Mouse (Mus musculus) MEL (cell line): ENCODE measurements around the gene Tsc22d3. TPM values are rescaled to one million over a fixed set of nuclear protein-coding genes. Genes with fewer than 3 reads are reported as not detected.

Experiments
- DNase-seq: peaks from one replicate; pipeline ENCODE4 v3.0.0; 2011; ENCODE audit warnings: low read depth, low spot score
- H3K27ac ChIP-seq: 2 replicates; pipeline ENCODE4 v1.5.1; 2012; ENCODE audit warnings: low read depth, mild to moderate bottlenecking, control low read depth, low read length, moderate library complexity; ENCODE audit not compliant: control insufficient read depth
- H3K27me3 ChIP-seq, 2 experiments: fragments of 150-350 bp in 1 of 2; sonication (generic) in 1 of 2; 2 replicates each; pipeline ENCODE4 v1.6.1; 2012; ENCODE audit warnings: low read length in 2 of 2, mild to moderate bottlenecking in 2 of 2, improper control_type of control experiment in 1 of 2, moderate library complexity in 1 of 2; ENCODE audit not compliant: insufficient read depth in 2 of 2, control insufficient read depth in 1 of 2
- H3K36me3 ChIP-seq, 2 experiments: 2 replicates each; pipeline ENCODE4 v1.6.1; 2012 to 2014; ENCODE audit warnings: low read length in 2 of 2, improper control_type of control experiment in 1 of 2, inconsistent platforms in 1 of 2, mild to moderate bottlenecking in 1 of 2; ENCODE audit not compliant: insufficient read depth in 2 of 2, control insufficient read depth in 1 of 2
- H3K4me1 ChIP-seq, 2 experiments: fragments of 150-350 bp in 1 of 2; sonication (generic) in 1 of 2; 2 replicates each; pipeline ENCODE4 v1.6.1; 2012; ENCODE audit warnings: low read length in 2 of 2, improper control_type of control experiment in 1 of 2, mild to moderate bottlenecking in 1 of 2; ENCODE audit not compliant: insufficient read depth in 2 of 2, control insufficient read depth in 1 of 2
- H3K4me3 ChIP-seq, 2 experiments: fragments of 150-350 bp in 1 of 2; sonication (generic) in 1 of 2; 2 replicates each; pipeline ENCODE4 v1.5.1; 2012; ENCODE audit warnings: low read depth in 2 of 2, low read length in 2 of 2, mild to moderate bottlenecking in 2 of 2, moderate library complexity in 2 of 2, control low read depth in 1 of 2, improper control_type of control experiment in 1 of 2; ENCODE audit not compliant: control insufficient read depth in 1 of 2, insufficient read depth in 1 of 2
- H3K79me2 ChIP-seq: 2 replicates; pipeline ENCODE4 v1.6.1; 2012; ENCODE audit warnings: mild to moderate bottlenecking, low read length, moderate library complexity; ENCODE audit not compliant: control insufficient read depth, poor library complexity, insufficient read depth
- H3K9ac ChIP-seq: 2 replicates; pipeline ENCODE4 v1.6.1; 2012; ENCODE audit warnings: low read depth, mild to moderate bottlenecking, control low read depth, low read length, moderate library complexity; ENCODE audit not compliant: control insufficient read depth, poor library complexity, severe bottlenecking
- H3K9me3 ChIP-seq: fragments of 150-350 bp; sonication (generic); replicated peaks from 2 replicates; pipeline ENCODE4 v1.6.1; 2012; ENCODE audit warnings: mild to moderate bottlenecking, low read length, improper control_type of control experiment, moderate library complexity; ENCODE audit not compliant: insufficient read depth
- BHLHE40 ChIP-seq: IDR thresholded peaks from 2 replicates; pipeline ENCODE4 v1.6.1; 2012; ENCODE audit warnings: low read depth, mild to moderate bottlenecking, inconsistent platforms, low read length, improper control_type of control experiment, borderline replicate concordance
- CHD1 ChIP-seq: IDR thresholded peaks from 2 replicates; pipeline ENCODE4 v1.6.1; 2012; ENCODE audit warnings: low read depth, mild to moderate bottlenecking, inconsistent platforms, low read length, improper control_type of control experiment
- CHD2 ChIP-seq: IDR thresholded peaks from 2 replicates; pipeline ENCODE4 v1.6.1; 2011; ENCODE audit warnings: low read length, improper control_type of control experiment
- CTCF ChIP-seq, 3 experiments: IDR thresholded peaks in 2 of 3; conservative IDR thresholded peaks in 1 of 3; 2 replicates each; pipeline ENCODE4 v1.5.1; 2011 to 2012; ENCODE audit warnings: low read length in 3 of 3, low read depth in 2 of 3, mild to moderate bottlenecking in 2 of 3, improper control_type of control experiment in 1 of 3, inconsistent platforms in 1 of 3, mixed read lengths in 1 of 3, moderate library complexity in 1 of 3; ENCODE audit not compliant: control insufficient read depth in 1 of 3, insufficient read depth in 1 of 3, poor library complexity in 1 of 3, severe bottlenecking in 1 of 3
- E2F4 ChIP-seq: IDR thresholded peaks from 2 replicates; pipeline ENCODE4 v1.6.1; 2011; ENCODE audit warnings: low read depth, low read length, improper control_type of control experiment, borderline replicate concordance
- ELF1 ChIP-seq: IDR thresholded peaks from 2 replicates; pipeline ENCODE4 v1.6.1; 2014; ENCODE audit warnings: low read depth, mild to moderate bottlenecking, inconsistent platforms, low read length, improper control_type of control experiment, moderate library complexity
- EP300 ChIP-seq, 2 experiments: IDR thresholded peaks; 2 replicates each; pipeline ENCODE4 v1.6.1; 2011; ENCODE audit warnings: improper control_type of control experiment in 2 of 2, low read length in 2 of 2, low read depth in 1 of 2, mild to moderate bottlenecking in 1 of 2
- GATA1 ChIP-seq: IDR thresholded peaks from 2 replicates; pipeline ENCODE4 v1.6.1; 2011; ENCODE audit warnings: low read depth, low read length, improper control_type of control experiment
- HCFC1 ChIP-seq: IDR thresholded peaks from 2 replicates; pipeline ENCODE4 v1.6.1; 2012; ENCODE audit warnings: low read depth, mild to moderate bottlenecking, inconsistent platforms, low read length, improper control_type of control experiment, moderate library complexity
- JUND ChIP-seq: IDR thresholded peaks from 2 replicates; pipeline ENCODE4 v1.6.1; 2011; ENCODE audit warnings: low read depth, mild to moderate bottlenecking, improper control_type of control experiment, low read length
- MAFK ChIP-seq: IDR thresholded peaks from 2 replicates; pipeline ENCODE4 v1.6.1; 2011; ENCODE audit warnings: low read depth, mild to moderate bottlenecking, low read length, improper control_type of control experiment, borderline replicate concordance
- MAX ChIP-seq: IDR thresholded peaks from 2 replicates; pipeline ENCODE4 v1.6.1; 2011; ENCODE audit warnings: low read length, improper control_type of control experiment
- MAZ ChIP-seq: IDR thresholded peaks from 2 replicates; pipeline ENCODE4 v1.6.1; 2012; ENCODE audit warnings: low read depth, mild to moderate bottlenecking, inconsistent platforms, low read length, improper control_type of control experiment
- MXI1 ChIP-seq: IDR thresholded peaks from 2 replicates; pipeline ENCODE4 v1.6.1; 2011; ENCODE audit warnings: mild to moderate bottlenecking, low read depth, low read length, improper control_type of control experiment
- MYB ChIP-seq: IDR thresholded peaks from 2 replicates; pipeline ENCODE4 v1.6.1; 2011; ENCODE audit warnings: mild to moderate bottlenecking, low read depth, low read length, improper control_type of control experiment
- NELFE ChIP-seq: IDR thresholded peaks from 2 replicates; pipeline ENCODE4 v1.6.1; 2011; ENCODE audit warnings: low read depth, low read length, improper control_type of control experiment
- POLR2AphosphoS2 ChIP-seq: IDR thresholded peaks from 2 replicates; pipeline ENCODE4 v1.6.1; 2011; ENCODE audit warnings: low read length, improper control_type of control experiment
- POLR2AphosphoS5 ChIP-seq: IDR thresholded peaks from 2 replicates; pipeline ENCODE4 v1.6.1; 2012; ENCODE audit warnings: low read depth, borderline replicate concordance, mild to moderate bottlenecking, inconsistent platforms, low read length, moderate library complexity, mixed read lengths
- RAD21 ChIP-seq: IDR thresholded peaks from 2 replicates; pipeline ENCODE4 v1.6.1; 2011; ENCODE audit warnings: mild to moderate bottlenecking, low read depth, low read length, improper control_type of control experiment
- RCOR1 ChIP-seq: IDR thresholded peaks from 2 replicates; pipeline ENCODE4 v1.6.1; 2012; ENCODE audit warnings: low read depth, mild to moderate bottlenecking, inconsistent platforms, low read length, improper control_type of control experiment
- SIN3A ChIP-seq: IDR thresholded peaks from 2 replicates; pipeline ENCODE4 v1.6.1; 2012; ENCODE audit warnings: low read length, improper control_type of control experiment, inconsistent platforms
- TAL1 ChIP-seq: IDR thresholded peaks from 2 replicates; pipeline ENCODE4 v1.6.1; 2012; ENCODE audit warnings: mild to moderate bottlenecking, inconsistent platforms, low read length, moderate library complexity, mixed read lengths
- TBP ChIP-seq: IDR thresholded peaks from 2 replicates; pipeline ENCODE4 v1.8.0; 2011; ENCODE audit warnings: low read depth, low read length, improper control_type of control experiment
- TCF12 ChIP-seq: IDR thresholded peaks from 2 replicates; pipeline ENCODE4 v1.6.1; 2014; ENCODE audit warnings: low read depth, mild to moderate bottlenecking, inconsistent platforms, low read length, improper control_type of control experiment, moderate library complexity
- USF2 ChIP-seq, 2 experiments: IDR thresholded peaks; 2 replicates each; pipeline ENCODE4 v1.6.1; 2011 to 2012; ENCODE audit warnings: improper control_type of control experiment in 2 of 2, low read length in 2 of 2, borderline replicate concordance in 1 of 2, inconsistent platforms in 1 of 2, low read depth in 1 of 2, mild to moderate bottlenecking in 1 of 2; ENCODE audit not compliant: insufficient read depth in 1 of 2
- ZC3H11A ChIP-seq: IDR thresholded peaks from 2 replicates; pipeline ENCODE4 v1.6.1; 2012; ENCODE audit warnings: low read depth, mild to moderate bottlenecking, inconsistent platforms, low read length, improper control_type of control experiment
- ZKSCAN1 ChIP-seq: IDR thresholded peaks from 2 replicates; pipeline ENCODE4 v1.6.1; 2012; ENCODE audit warnings: low read depth, mild to moderate bottlenecking, inconsistent platforms, low read length, improper control_type of control experiment, moderate library complexity
- ZMIZ1 ChIP-seq: IDR thresholded peaks from 2 replicates; pipeline ENCODE4 v1.6.1; 2012; ENCODE audit warnings: low read depth, mild to moderate bottlenecking, inconsistent platforms, low read length, improper control_type of control experiment, moderate library complexity
- ZNF384 ChIP-seq: IDR thresholded peaks from 2 replicates; pipeline ENCODE4 v1.6.1; 2012; ENCODE audit warnings: low read depth, mild to moderate bottlenecking, inconsistent platforms, low read length, improper control_type of control experiment
- polyA plus RNA-seq, 2 experiments: library from polyadenylated mRNA; stranded (reverse) in 1 of 2; unstranded in 1 of 2; fragments of >175 nt in 1 of 2; fragments of >200 nt in 1 of 2; gene quantifications; 2 replicates each; pipeline versions ENCODE4 v1.2.1 to v1.2.4; 2012; ENCODE audit warnings: low replicate concordance in 2 of 2, low read depth in 1 of 2; ENCODE audit not compliant: insufficient read length in 2 of 2, insufficient read depth in 1 of 2, missing spikeins in 1 of 2
- total RNA-seq: library from RNA; depleted of rRNA; stranded (reverse); fragments of 300-350 nt; gene quantifications from 2 replicates; pipeline ENCODE4 v1.2.3, GENCODE M21; 2012

The Tsc22d3 gene
- total and polyA plus RNA-seq, 3 experiments: 29.5 to 32.7 TPM; not detected in 1

- Histone ChIP-seq H3K36me3 (peaks cover 0 to 44% of the 10 kb centered on the region in 2 experiments; a peak in 2 of 4 replicates), H3K4me1 (peaks cover 35 to 47% of the 10 kb centered on the region in 2 experiments), H3K27ac (no peak overlapping the region), H3K27me3 (no peaks in the 10 kb centered on the region)
- TF ChIP-seq EP300 (IDR thresholded peaks at IDR 0.05; ENCODE audit: low read depth in 1 of 2, low read length in 2 of 2): no peak
- peak; percentile 24; the same call in 1 of the 2 replicates for TF ChIP-seq GATA1
- TF ChIP-seq, all 39 proteins: peak for 1
- Histone ChIP-seq H3K9me3 (no peaks in the 10 kb centered on the region), H3K4me3 (no peak overlapping the region), H3K79me2 (no peaks in the 10 kb centered on the region), H3K9ac (no peak overlapping the region)
- no peak for DNase-seq
These were observed 93.9 kb downstream of the Tsc22d3 start for GRCm38 (mm10) chrX:140506436-140507180.

- H3K4me1 ChIP-seq: peaks cover 35 to 49% of the 10 kb centered on the region in 2 experiments
- H3K9me3 ChIP-seq: no peaks in the 10 kb centered on the region
- peak overlapping the region; percentile 68 for H3K9ac ChIP-seq
- H3K79me2 ChIP-seq: no peaks in the 10 kb centered on the region
- peaks cover 0 to 46% of the 10 kb centered on the region in 2 experiments; a peak in 2 of 4 replicates for H3K36me3 ChIP-seq
- no peaks in the 10 kb centered on the region for H3K27me3 ChIP-seq
- H3K27ac ChIP-seq: peak overlapping the region; percentile 49
- peak; percentile 90 for DNase-seq
- peak overlapping the region; percentile 57 to 81 for H3K4me3 ChIP-seq
- peak; percentile 64 for TF ChIP-seq SIN3A
- TF ChIP-seq MAX: 0 out of 2 replicates have a peak, but pooled peaks have one; percentile 33
- TF ChIP-seq MAFK: no peak
- no peak for TF ChIP-seq POLR2AphosphoS5
- TF ChIP-seq E2F4: no peak
- no peak for TF ChIP-seq JUND
- TF ChIP-seq MYB: no peak
- no peak for TF ChIP-seq POLR2AphosphoS2
- TF ChIP-seq RCOR1: no peak
- no peak for TF ChIP-seq CTCF (IDR thresholded peaks at IDR 0.05 in 2 of 3, conservative IDR thresholded peaks at IDR 0.05 in 1 of 3; ENCODE audit: control insufficient read depth in 1 of 3, insufficient read depth in 1 of 3, low read depth in 2 of 3, low read length in 3 of 3, poor library complexity in 1 of 3, severe bottlenecking in 1 of 3)
- peak; percentile 57; the same call in 1 of the 2 replicates for TF ChIP-seq MAZ
- TF ChIP-seq HCFC1: no peak
- no peak for TF ChIP-seq CHD1
- peak; percentile 28; the same call in 1 of the 2 replicates for TF ChIP-seq NELFE
- no peak for TF ChIP-seq USF2 (IDR thresholded peaks at IDR 0.05; ENCODE audit: borderline replicate concordance in 1 of 2, insufficient read depth in 1 of 2, low read depth in 1 of 2, low read length in 2 of 2)
- no peak for TF ChIP-seq ZKSCAN1
- TF ChIP-seq TCF12: 0 out of 2 replicates have a peak, but pooled peaks have one; percentile 10
- no peak for TF ChIP-seq GATA1
- TF ChIP-seq ZNF384: no peak
- TF ChIP-seq ZMIZ1: peak; percentile 67; the same call in 1 of the 2 replicates
- TF ChIP-seq RAD21: no peak
- no peak for TF ChIP-seq TBP
- TF ChIP-seq ELF1: no peak
- peak; percentile 68; the same call in 1 of the 2 replicates for TF ChIP-seq MXI1
- TF ChIP-seq ZC3H11A: no peak
- no peak for TF ChIP-seq CHD2
- no peak for TF ChIP-seq TAL1
- TF ChIP-seq BHLHE40: no peak
These were observed 94.8 kb downstream of the Tsc22d3 start for GRCm38 (mm10) chrX:140505497-140506238.
